Mouse (Mus musculus) stomach, embryonic 16.5 days (tissue): Measurements from ENCODE around the gene Cxcl13. TPM values are rescaled to one million over a fixed set of nuclear protein-coding genes. Genes with fewer than 3 reads are reported as not detected.

Experiments used
- ATAC-seq: fragments of 200-750 bp; cut with Nextera tagmentation; 2 replicates; pipeline ENCODE4 v1.8.0; 2017; ENCODE audit warnings: moderate number of reproducible peaks, moderate TSS enrichment; ENCODE audit not compliant: insufficient read depth, low FRiP score
- H3K27ac ChIP-seq: fragments of 300-500 bp; sonication (generic); 2 replicates; pipeline ENCODE4 v1.5.1; 2014; ENCODE audit warnings: low read length
- H3K27me3 ChIP-seq: fragments of 300-500 bp; sonication (generic); 2 replicates; pipeline ENCODE4 v1.6.1; 2014; ENCODE audit warnings: low read length, control low read depth, mixed read lengths; ENCODE audit not compliant: control insufficient read depth, insufficient read depth
- H3K36me3 ChIP-seq: fragments of 300-500 bp; sonication (generic); 2 replicates; pipeline ENCODE4 v1.6.1; 2014; ENCODE audit warnings: low read length; ENCODE audit not compliant: control insufficient read depth, insufficient read depth
- H3K4me1 ChIP-seq: fragments of 300-500 bp; sonication (generic); 2 replicates; pipeline ENCODE4 v1.6.1; 2014; ENCODE audit warnings: low read length, control low read depth, mixed read lengths; ENCODE audit not compliant: control insufficient read depth, insufficient read depth
- H3K4me2 ChIP-seq: fragments of 300-500 bp; sonication (generic); 2 replicates; pipeline ENCODE4 v1.6.1; 2014; ENCODE audit warnings: low read depth, low read length, mixed read lengths
- H3K4me3 ChIP-seq: fragments of 300-500 bp; sonication (generic); replicated peaks from 2 replicates; pipeline ENCODE4 v1.5.1; 2014; ENCODE audit warnings: mild to moderate bottlenecking, low read length
- H3K9ac ChIP-seq: fragments of 300-500 bp; sonication (generic); 2 replicates; pipeline ENCODE4 v1.6.1; 2014; ENCODE audit warnings: low read length
- H3K9me3 ChIP-seq: fragments of 300-500 bp; sonication (generic); replicated peaks from 2 replicates; pipeline ENCODE4 v1.6.1; 2016; ENCODE audit warnings: low read length, control low read depth; ENCODE audit not compliant: control insufficient read depth
- WGBS: fragments of 180-500 bp; shearing (Covaris S2); extraction: QIAGEN DNeasy Blood & Tissue Kit; methylation state at CpG from one replicate; pipeline ENCODE4 v1.1.7; 2014; 5-methylcytosine and 5-hydroxymethylcytosine counted together
- polyA plus RNA-seq: library from polyadenylated mRNA; unstranded; fragments of >200 nt; fragmentation: Nextera tagmentation; extraction: Ambion mirVana; gene quantifications from 2 replicates; pipeline ENCODE4 v1.2.1, GENCODE M21; 2015

Gene Cxcl13
- polyA plus RNA-seq, result 23.1 and 34.1 TPM in 2 replicates

DNA sequence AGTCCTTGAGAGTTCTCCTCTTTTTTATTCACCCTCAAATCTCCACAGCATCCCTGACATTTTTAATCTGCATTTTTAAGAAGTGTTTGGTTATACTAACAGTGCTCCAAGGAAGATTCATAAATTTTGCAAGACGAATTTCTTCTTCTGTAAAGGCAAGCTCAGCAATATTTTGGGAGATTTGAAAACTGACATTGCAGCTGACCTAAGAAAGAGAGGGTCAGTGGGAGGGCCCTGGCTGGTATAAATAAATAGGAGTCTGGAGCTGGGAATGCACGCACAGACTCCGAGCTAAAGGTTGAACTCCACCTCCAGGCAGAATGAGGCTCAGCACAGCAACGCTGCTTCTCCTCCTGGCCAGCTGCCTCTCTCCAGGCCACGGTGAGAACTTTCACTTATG is at the start of gene Cxcl13:
Gene Cxcl13, plus strand, starts transcription at position 301 of the 400 bp plus-strand sequence.
- no peaks in the 10 kb centered on the region for H3K9me3 ChIP-seq
- no peak for ATAC-seq
- no peaks in the 10 kb centered on the region for H3K4me1 ChIP-seq
- WGBS, result 16% methylated on average over 5 of the region's 5 CpGs
- H3K4me3 ChIP-seq, result no peak within 1 kb of the TSS
- H3K27ac ChIP-seq, result no peak within 1 kb of the TSS
- H3K36me3 ChIP-seq, result no peaks in the 10 kb centered on the region
- H3K27me3 ChIP-seq, result no peaks in the 10 kb centered on the region
- H3K9ac ChIP-seq, result no peak within 1 kb of the TSS
- H3K4me2 ChIP-seq, result no peak within 1 kb of the TSS

GRCm38 (mm10) chr5:95911006-95911405 is 45.7 kb upstream of the Cxcl13 start:
- H3K27me3 ChIP-seq, result no peaks in the 10 kb centered on the region
- H3K4me3 ChIP-seq, result no peak overlapping the region
- H3K9me3 ChIP-seq, result no peaks in the 10 kb centered on the region
- ATAC-seq, result no peak
- H3K36me3 ChIP-seq, result no peaks in the 10 kb centered on the region
- WGBS, result 95% methylated on average over 1 of the region's 1 CpGs
- H3K4me1 ChIP-seq, result no peaks in the 10 kb centered on the region
- no peak overlapping the region for H3K4me2 ChIP-seq
- H3K9ac ChIP-seq, result no peak overlapping the region
- H3K27ac ChIP-seq, result no peak overlapping the region

DNA sequence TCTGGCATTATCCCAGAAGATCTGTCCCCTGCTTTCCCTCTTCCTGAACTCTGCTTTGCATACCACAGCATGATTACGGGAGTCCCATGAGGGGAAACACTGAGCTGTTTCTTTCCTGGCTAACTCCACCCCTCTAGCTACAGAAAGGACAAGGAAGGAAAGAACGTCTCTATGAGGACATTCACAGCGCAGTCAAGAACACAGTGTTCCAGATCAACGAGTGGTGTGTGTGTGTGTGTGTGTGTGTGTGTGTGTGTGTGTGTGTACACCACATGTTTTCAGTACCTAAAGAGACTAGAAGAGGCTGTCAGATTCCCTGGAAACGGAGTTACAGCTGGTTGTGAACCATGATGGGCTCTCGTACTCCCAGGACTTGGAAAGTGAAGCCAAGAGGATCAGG is 38.3 kb upstream of the Cxcl13 start:
- 78% methylated on average over 6 of the region's 6 CpGs for WGBS
- no peak overlapping the region for H3K27ac ChIP-seq
- H3K4me2 ChIP-seq, result no peak overlapping the region
- no peaks in the 10 kb centered on the region for H3K9me3 ChIP-seq
- H3K9ac ChIP-seq, result no peak overlapping the region
- H3K36me3 ChIP-seq, result no peaks in the 10 kb centered on the region
- H3K4me1 ChIP-seq, result no peaks in the 10 kb centered on the region
- no peak for ATAC-seq
- no peaks in the 10 kb centered on the region for H3K27me3 ChIP-seq
- no peak overlapping the region for H3K4me3 ChIP-seq

DNA sequence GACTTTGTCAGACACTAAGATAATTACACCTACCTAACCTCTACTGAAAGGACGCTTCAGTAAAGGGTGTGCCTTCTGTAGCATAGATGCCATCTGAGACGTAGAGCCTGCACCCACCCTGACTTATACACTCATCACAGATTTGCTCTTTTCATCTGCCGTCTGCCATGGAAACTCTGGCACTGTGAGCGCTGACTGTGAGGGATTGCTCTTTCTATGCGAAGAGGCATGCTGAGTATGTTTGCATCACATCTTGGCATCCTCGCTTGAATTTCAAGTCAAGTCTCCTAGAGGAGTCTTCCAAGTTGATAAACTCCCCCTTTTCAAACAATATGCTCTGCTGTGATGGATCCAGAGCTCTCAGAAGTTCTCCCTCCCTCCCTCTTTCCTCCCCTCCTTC is 32.7 kb upstream of the Cxcl13 start:
- 57% methylated on average over 6 of the region's 6 CpGs for WGBS
- no peak for ATAC-seq
- Histone ChIP-seq H3K27ac (no peak overlapping the region), H3K9ac (no peak overlapping the region), H3K4me3 (no peak overlapping the region), H3K4me1 (no peaks in the 10 kb centered on the region), H3K36me3 (no peaks in the 10 kb centered on the region), H3K27me3 (no peaks in the 10 kb centered on the region), H3K4me2 (no peak overlapping the region), H3K9me3 (no peaks in the 10 kb centered on the region)

DNA sequence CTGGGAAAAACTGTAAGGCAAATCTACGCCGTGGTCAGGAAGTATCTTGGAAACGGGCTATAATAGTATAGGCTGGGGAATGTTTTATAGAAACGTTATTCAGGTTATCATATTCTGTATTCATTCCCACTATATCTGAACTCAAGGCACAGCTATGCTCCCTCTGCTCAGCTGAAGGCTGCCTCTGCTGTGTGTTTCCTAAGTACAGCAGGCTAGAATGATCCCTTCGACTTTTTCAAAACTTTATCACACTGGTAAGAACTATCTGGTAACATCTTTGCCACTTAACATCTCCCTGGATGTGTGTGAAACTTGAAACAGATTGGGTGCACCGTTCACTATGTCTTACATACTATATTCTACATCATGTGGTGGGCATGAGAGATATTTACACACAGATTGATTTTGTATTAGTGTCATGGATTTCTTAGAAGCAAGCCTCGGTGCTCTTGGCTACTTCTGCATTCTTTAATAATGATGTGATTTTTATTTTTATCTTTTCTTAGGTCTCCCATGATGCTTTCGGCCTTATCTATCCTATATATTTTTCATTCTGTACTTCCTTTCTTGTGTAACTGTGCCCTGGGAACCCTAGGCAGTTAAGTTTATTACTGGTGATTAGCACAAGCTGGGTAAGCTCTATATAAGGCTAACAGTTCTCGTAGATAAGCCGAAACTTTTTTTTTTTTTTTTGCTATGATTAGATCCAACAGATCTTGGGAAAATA is 31.4 kb upstream of the Cxcl13 start:
- Histone ChIP-seq H3K4me1 (no peaks in the 10 kb centered on the region), H3K27ac (no peak overlapping the region), H3K9ac (no peak overlapping the region), H3K4me2 (no peak overlapping the region), H3K27me3 (no peaks in the 10 kb centered on the region), H3K36me3 (no peaks in the 10 kb centered on the region), H3K9me3 (no peaks in the 10 kb centered on the region), H3K4me3 (no peak overlapping the region)
- 76% methylated on average over 10 of the region's 10 CpGs for WGBS
- no peak for ATAC-seq

GRCm38 (mm10) chr5:95925931-95926263 is 30.9 kb upstream of the Cxcl13 start:
- no peak overlapping the region for H3K9ac ChIP-seq
- no peaks in the 10 kb centered on the region for H3K27me3 ChIP-seq
- 88% methylated on average over 1 of the region's 1 CpGs for WGBS
- H3K4me3 ChIP-seq, result no peak overlapping the region
- H3K27ac ChIP-seq, result no peak overlapping the region
- no peaks in the 10 kb centered on the region for H3K36me3 ChIP-seq
- H3K4me2 ChIP-seq, result no peak overlapping the region
- H3K9me3 ChIP-seq, result no peaks in the 10 kb centered on the region
- ATAC-seq, result no peak
- H3K4me1 ChIP-seq, result no peaks in the 10 kb centered on the region

DNA sequence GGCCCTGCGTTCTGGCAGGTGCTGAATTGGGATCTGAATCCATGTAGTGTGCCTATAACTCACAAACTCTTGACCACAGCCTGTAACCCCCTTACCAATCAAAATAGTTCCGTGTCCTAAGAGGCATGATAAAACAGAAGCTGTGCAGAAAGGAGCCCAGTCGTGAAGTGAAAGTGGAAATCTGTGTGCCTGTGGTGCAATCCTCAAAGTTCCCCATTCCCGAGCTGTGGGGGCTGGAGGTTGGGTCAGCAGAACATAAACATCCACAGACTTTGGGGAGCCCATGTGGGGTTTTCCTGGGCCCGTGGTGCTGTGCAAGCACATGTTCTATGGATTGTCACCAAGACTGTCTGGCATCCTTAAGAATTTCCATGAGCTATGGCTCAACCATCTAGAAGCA is 21.7 kb upstream of the Cxcl13 start:
- Histone ChIP-seq H3K27me3 (no peaks in the 10 kb centered on the region), H3K9me3 (no peaks in the 10 kb centered on the region), H3K4me3 (no peak overlapping the region), H3K4me2 (no peak overlapping the region), H3K4me1 (no peaks in the 10 kb centered on the region), H3K36me3 (no peaks in the 10 kb centered on the region), H3K9ac (no peak overlapping the region), H3K27ac (no peak overlapping the region)
- WGBS, result 68% methylated on average over 5 of the region's 5 CpGs
- no peak for ATAC-seq

DNA sequence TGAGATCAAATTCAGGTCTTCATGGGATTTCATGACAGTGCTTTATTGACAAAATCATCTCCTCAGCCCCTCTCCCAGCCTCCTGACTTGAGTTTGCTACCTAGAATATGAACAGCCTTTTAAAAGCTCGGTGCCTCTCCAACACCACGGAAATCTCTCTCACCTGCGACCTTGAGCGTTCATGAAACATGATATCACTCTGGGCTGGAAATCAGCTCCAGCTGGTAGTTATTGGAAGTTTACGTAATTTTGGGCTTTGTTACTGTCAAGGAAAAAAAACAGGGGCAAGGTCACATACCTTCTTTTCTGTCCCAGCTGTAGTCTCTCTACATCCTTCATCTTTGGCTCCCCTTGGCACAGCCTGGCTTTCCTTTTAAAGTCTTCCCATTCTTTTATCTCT is 20.7 kb upstream of the Cxcl13 start:
- H3K9ac ChIP-seq, result no peak overlapping the region

DNA sequence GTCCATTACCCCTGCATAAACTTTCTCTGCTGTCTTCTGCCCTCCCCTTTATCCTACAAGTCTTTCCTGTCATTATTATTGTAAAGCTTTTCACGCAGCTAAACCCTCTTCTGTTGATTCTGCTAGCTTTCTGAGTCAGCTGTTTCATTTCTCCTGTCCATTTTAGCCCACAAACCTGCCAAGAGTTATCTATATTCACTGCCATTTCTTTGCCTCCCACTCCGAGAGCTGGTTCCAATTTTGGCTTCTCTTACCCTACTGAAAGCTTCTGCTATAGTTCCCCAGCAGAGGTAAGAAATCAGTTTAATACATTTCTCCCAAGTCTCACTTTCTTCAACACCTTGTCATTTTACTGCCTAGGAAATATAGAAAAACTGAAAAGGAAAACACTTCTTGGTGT is 19.6 kb upstream of the Cxcl13 start:
- no peaks in the 10 kb centered on the region for H3K36me3 ChIP-seq
- H3K9me3 ChIP-seq, result no peaks in the 10 kb centered on the region
- no peak overlapping the region for H3K4me2 ChIP-seq
- no peak overlapping the region for H3K27ac ChIP-seq
- H3K27me3 ChIP-seq, result no peaks in the 10 kb centered on the region
- no peak for ATAC-seq
- H3K4me3 ChIP-seq, result no peak overlapping the region
- H3K9ac ChIP-seq, result no peak overlapping the region
- no peaks in the 10 kb centered on the region for H3K4me1 ChIP-seq
- WGBS, result 42% methylated on average over 2 of the region's 2 CpGs

More for the DNA sequence above, 20.7 kb upstream of the Cxcl13 start:
- H3K4me1 ChIP-seq, result no peaks in the 10 kb centered on the region
- no peak overlapping the region for H3K4me2 ChIP-seq
- H3K4me3 ChIP-seq, result no peak overlapping the region
- H3K27ac ChIP-seq, result no peak overlapping the region
- whole genome bisulfite sequencing, result 37% methylated on average over 5 of the region's 5 CpGs
- H3K36me3 ChIP-seq, result no peaks in the 10 kb centered on the region
- no peaks in the 10 kb centered on the region for H3K27me3 ChIP-seq
- no peaks in the 10 kb centered on the region for H3K9me3 ChIP-seq
- no peak for ATAC-seq
